Mouse (Mus musculus): Measurements from ENCODE around the gene Myrfl.

GRCm38 (mm10) chr10:116742189-116742588, 154.5 kb downstream of the Myrfl start:
- TF ChIP-seq POLR2A (IDR thresholded peaks at IDR 0.05; ENCODE audit: control insufficient read depth, extremely low read depth, insufficient read depth, low read length, poor library complexity) (no peak), CTCF (IDR thresholded peaks at IDR 0.05; ENCODE audit: borderline replicate concordance, control insufficient read depth, extremely low read depth, insufficient read depth, low read length, poor library complexity) (no peak)
